17 mouse cellular contexts compared by ENCODE assay signal in the genomic region with DNA sequence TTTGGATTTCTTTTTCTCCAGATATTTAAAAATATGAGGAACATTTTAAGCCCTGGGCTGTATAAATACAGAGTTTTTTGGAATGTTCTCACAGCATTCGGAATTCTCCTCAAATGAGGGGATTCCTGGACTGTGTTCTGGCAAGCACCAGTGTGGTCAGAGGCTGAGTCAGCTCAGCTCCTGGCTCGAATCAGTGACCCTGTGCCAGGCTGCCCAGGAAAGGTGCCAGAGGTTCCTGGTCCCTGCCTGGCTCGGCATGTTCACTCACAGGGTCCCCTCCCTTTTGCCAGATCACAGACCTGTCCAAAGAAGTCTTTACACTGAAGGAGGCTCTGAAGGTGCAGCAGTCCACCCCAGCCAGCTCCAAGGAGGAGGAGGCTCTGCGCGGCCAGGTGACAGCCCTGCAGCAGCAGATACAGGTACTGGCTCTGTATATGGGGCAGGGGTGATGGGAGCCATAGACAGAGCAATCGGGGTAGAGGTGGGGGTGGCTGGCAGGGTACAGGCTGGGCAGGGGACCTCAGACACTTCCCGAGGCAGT. TPM values are rescaled to one million over a fixed set of nuclear protein-coding genes. Genes with fewer than 3 reads are reported as not detected.
DNase-seq lines count a peak whose midpoint lies in the region; ATAC-seq lines count a peak whose summit lies in the region.
"Had no signal": no experiment of that assay in that cellular context is flagged by ENCODE, and none has a peak within 500 bp of the region (broad histone marks: within the 10 kb centered on the region; RNA-seq: fewer than 3 reads in every experiment).

No protein-coding gene starts in this region.

- 85% methylated on average over 7 of the region's 7 CpGs for WGBS in neural tube, embryonic 15.5 days

- H3K4me1 ChIP-seq in neural tube, embryonic 15.5 days = peaks cover 41% of the 10 kb centered on the region

- no peak overlapping the region for H3K4me2 ChIP-seq in neural tube, embryonic 15.5 days
- H3K4me2 ChIP-seq: liver, embryonic 15.5 days; neural tube, embryonic 12.5 days had no signal

- H3K9me3 ChIP-seq in neural tube, embryonic 15.5 days (replicated peaks) = no peaks in the 10 kb centered on the region
- H3K9me3 ChIP-seq: limb, embryonic 10.5 days; liver, embryonic 15.5 days had no signal

- H3K27me3 ChIP-seq in neural tube, embryonic 15.5 days (replicated peaks) = no peaks in the 10 kb centered on the region
- H3K27me3 ChIP-seq: liver, embryonic 15.5 days; neural tube, embryonic 12.5 days had no signal

- H3K36me3 ChIP-seq in neural tube, embryonic 15.5 days = no peaks in the 10 kb centered on the region; the same call in 1 of the 2 replicates
- H3K36me3 ChIP-seq: liver, embryonic 15.5 days had no signal

- DNase-seq in adrenal gland, adult 2 months = peak; percentile 56
- DNase-seq in adrenal gland, adult 8-10 months = no peak
- DNase-seq in kidney, adult 8-10 months = peak; percentile 40 to 51
- no peak for DNase-seq in kidney, postnatal 14 days
- peak; percentile 7 for DNase-seq in thymus, postnatal 4 days
- no peak for DNase-seq in thymus, postnatal 10 days (ENCODE audit: low spot score in 2 of 2)
- DNase-seq in embryo, embryonic 9.5 days (ENCODE audit: extremely low spot score) = no peak
- DNase-seq: heart, adult 18-20 months; heart, postnatal 10 days; layer of hippocampus, adult 9-11 months; lung, postnatal 36 days; thymus, postnatal 25 days had no signal

- H3K9ac ChIP-seq in neural tube, embryonic 15.5 days (replicated peaks) = no peak overlapping the region
- H3K9ac ChIP-seq: liver, embryonic 15.5 days; neural tube, embryonic 12.5 days had no signal

- no peak for ATAC-seq in neural tube, embryonic 15.5 days (ENCODE audit: low FRiP score)
- ATAC-seq: midbrain, embryonic 16.5 days had no signal

- no peak overlapping the region for H3K4me3 ChIP-seq in neural tube, embryonic 15.5 days (replicated peaks)
- H3K4me3 ChIP-seq: limb, embryonic 10.5 days; liver, embryonic 15.5 days; neural tube, embryonic 12.5 days had no signal

- H3K27ac ChIP-seq in neural tube, embryonic 15.5 days (replicated peaks) = no peak overlapping the region
- H3K27ac ChIP-seq: limb, embryonic 10.5 days; liver, embryonic 15.5 days; neural tube, embryonic 12.5 days had no signal

RNA-seq across cellular contexts. Expression of a gene that starts 2.8 kb away (rescaled TPM):
- total RNA-seq in adrenal gland, adult 2 months (2021) = 1 to 10 TPM; 2.1 to 3.1 TPM
- polyA plus RNA-seq in adrenal gland, adult 2 months (2012; rRNA removed) = 0.09 and 0.11 TPM in 2 replicates
- 1 to 10 TPM; 1.4 to 4.1 (median 3.7) TPM for total RNA-seq in adrenal gland, adult 8-10 months (2022)
- polyA plus RNA-seq in neural tube, embryonic 15.5 days (2015; fragmentation: Nextera tagmentation; extraction: Ambion mirVana) = 6.6 and 6.9 TPM in 2 replicates

RNA-seq across cellular contexts. Expression of a gene that starts 17.7 kb away (rescaled TPM):
- total RNA-seq in adrenal gland, adult 2 months (2021) = 10 to 100 TPM; 20.0 to 23.7 TPM
- polyA plus RNA-seq in adrenal gland, adult 2 months (2012; rRNA removed) = 91.0 and 112 TPM in 2 replicates
- total RNA-seq in adrenal gland, adult 8-10 months (2022) = 10 to 100 TPM; 24.6 to 58.2 (median 46.7) TPM
- polyA plus RNA-seq in neural tube, embryonic 15.5 days (2015; fragmentation: Nextera tagmentation; extraction: Ambion mirVana) = 19.0 and 24.2 TPM in 2 replicates

RNA-seq across cellular contexts. Expression of a gene that starts 18.5 kb away (rescaled TPM):
- total RNA-seq in adrenal gland, adult 2 months (2021) = 10 to 100 TPM; 16.0 to 18.3 TPM
- 52.3 and 59.9 TPM in 2 replicates for polyA plus RNA-seq in adrenal gland, adult 2 months (2012; rRNA removed)
- 10 to 100 TPM; 14.7 to 34.5 (median 26.5) TPM for total RNA-seq in adrenal gland, adult 8-10 months (2022)
- polyA plus RNA-seq in neural tube, embryonic 15.5 days (2015; fragmentation: Nextera tagmentation; extraction: Ambion mirVana) = 45.6 and 51.8 TPM in 2 replicates

RNA-seq across cellular contexts. Expression of a gene that starts 40.0 kb away (rescaled TPM):
- total RNA-seq in adrenal gland, adult 2 months (2021) = 1 to 10 TPM; 1.1 to 2.3 TPM
- 0.26 and 0.59 TPM in 2 replicates for polyA plus RNA-seq in adrenal gland, adult 2 months (2012; rRNA removed)
- total RNA-seq in adrenal gland, adult 8-10 months (2022) = 1 to 10 TPM; 1.2 to 1.7 (median 1.3) TPM
- polyA plus RNA-seq in neural tube, embryonic 15.5 days (2015; fragmentation: Nextera tagmentation; extraction: Ambion mirVana) = 1.3 and 2.3 TPM in 2 replicates

RNA-seq across cellular contexts. Expression of a gene that starts 45.2 kb away (rescaled TPM):
- total RNA-seq in adrenal gland, adult 2 months (2021) = 10 to 100 TPM; 24.0 to 59.6 TPM
- 49.5 and 90.8 TPM in 2 replicates for polyA plus RNA-seq in adrenal gland, adult 2 months (2012; rRNA removed)
- 100 to 1,000 TPM in 2 of 4 experiments, 10 to 100 TPM in 2; 32.2 to 138 (median 85.6) TPM for total RNA-seq in adrenal gland, adult 8-10 months (2022)
- 5.7 and 7.3 TPM in 2 replicates for polyA plus RNA-seq in neural tube, embryonic 15.5 days (2015; fragmentation: Nextera tagmentation; extraction: Ambion mirVana)

Comparison
In these comparisons a context has a peak if more than half of its experiments do, and no peak if none do; other contexts are left out.
1. DNase-seq: peak in adrenal gland, adult 2 months (single experiment), kidney, adult 8-10 months (2 of 2) and thymus, postnatal 4 days (single experiment); none in adrenal gland, adult 8-10 months (single experiment), kidney, postnatal 14 days (single experiment), thymus, postnatal 10 days (0 of 2) and embryo, embryonic 9.5 days (single experiment).